Mouse (Mus musculus) erythroblast, embryonic 14.5 days (primary cell): Measurements from ENCODE around the gene Gabrr1. TPM values are rescaled to one million over a fixed set of nuclear protein-coding genes. Genes with fewer than 3 reads are reported as not detected.

Experiments
- H3K27me3 ChIP-seq: 2 replicates; pipeline ENCODE4 v1.6.1; 2012; ENCODE audit warnings: inconsistent platforms; ENCODE audit not compliant: control insufficient read depth
- H3K36me3 ChIP-seq: 2 replicates; pipeline ENCODE4 v1.6.1; 2012; ENCODE audit warnings: mild to moderate bottlenecking, inconsistent platforms; ENCODE audit not compliant: control insufficient read depth
- H3K4me1 ChIP-seq: 2 replicates; pipeline ENCODE4 v1.6.1; 2012; ENCODE audit warnings: inconsistent platforms; ENCODE audit not compliant: control insufficient read depth
- H3K4me3 ChIP-seq: replicated peaks from 2 replicates; pipeline ENCODE3; 2012; ENCODE audit warnings: moderate library complexity, mild to moderate bottlenecking, inconsistent platforms
- H3K9me3 ChIP-seq: 2 replicates; pipeline ENCODE4 v1.6.1; 2012; ENCODE audit warnings: low read length, inconsistent platforms, mixed read lengths; ENCODE audit not compliant: control insufficient read depth
- GATA1 ChIP-seq: IDR thresholded peaks from 2 replicates; pipeline ENCODE4 v1.6.1; 2012; ENCODE audit warnings: low read length, inconsistent platforms, mixed read lengths
- TAL1 ChIP-seq: IDR thresholded peaks from 3 replicates; pipeline ENCODE4 v1.6.1; 2012; ENCODE audit warnings: low read length, inconsistent platforms, mixed read lengths
- polyA plus RNA-seq: library from polyadenylated mRNA; stranded (reverse); fragments of >175 nt; gene quantifications from 2 replicates; pipeline ENCODE4 v1.2.3, GENCODE M21; 2012

Gabrr1 gene
- polyA plus RNA-seq, 1 experiment = 0.01 TPM

DNA sequence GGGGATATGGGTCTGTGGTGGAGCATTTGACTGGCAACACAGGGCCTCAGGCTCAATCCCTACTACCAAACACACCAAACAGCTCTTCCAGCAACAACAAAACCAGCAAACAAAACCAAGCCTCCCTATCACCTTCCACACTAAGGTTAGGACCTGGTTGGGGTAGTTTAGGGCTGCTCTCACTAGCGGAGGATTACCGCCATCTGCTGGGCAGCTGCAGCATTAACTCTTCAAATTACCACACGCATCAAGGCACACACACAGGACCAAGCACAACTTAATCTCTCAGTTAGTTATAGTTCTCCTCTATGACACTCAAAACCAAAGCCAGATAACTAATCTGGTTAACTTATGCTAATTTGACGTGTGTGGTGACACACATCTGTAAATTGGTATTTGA lies 72.4 kb downstream of the Gabrr1 start:
- peaks cover 5% of the 10 kb centered on the region; the same call in 1 of the 2 replicates for H3K4me1 ChIP-seq
- H3K9me3 ChIP-seq = no peaks in the 10 kb centered on the region
- TF ChIP-seq GATA1 (no peak), TAL1 (no peak)
- H3K4me3 ChIP-seq = no peak overlapping the region
- H3K36me3 ChIP-seq = no peaks in the 10 kb centered on the region
- peaks cover 18% of the 10 kb centered on the region for H3K27me3 ChIP-seq

DNA sequence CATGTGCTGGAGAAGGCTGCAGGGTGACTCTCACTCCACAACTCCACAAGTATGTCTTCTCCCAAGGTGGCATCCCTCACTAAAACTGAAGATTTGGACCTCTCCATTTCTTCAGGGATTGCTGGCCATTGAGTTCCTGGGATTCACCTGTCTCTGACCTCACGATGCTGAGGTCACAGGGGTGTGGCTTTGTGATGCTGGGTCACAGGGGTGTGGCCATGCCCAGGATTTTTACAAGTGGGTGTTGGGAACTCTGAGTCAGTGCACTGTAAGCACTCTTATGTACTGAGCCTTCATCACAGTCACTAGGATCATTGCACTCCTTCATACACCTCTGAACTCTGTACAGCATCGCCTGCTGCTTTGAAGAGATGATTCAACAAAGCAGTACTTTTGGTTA lies 75.2 kb downstream of the Gabrr1 start:
- H3K27me3 ChIP-seq = peaks cover 26% of the 10 kb centered on the region
- H3K4me3 ChIP-seq = no peak overlapping the region
- H3K9me3 ChIP-seq = no peaks in the 10 kb centered on the region
- peaks cover 5% of the 10 kb centered on the region; the same call in 1 of the 2 replicates for H3K4me1 ChIP-seq
- no peaks in the 10 kb centered on the region for H3K36me3 ChIP-seq
- TF ChIP-seq GATA1 (no peak), TAL1 (no peak)

DNA sequence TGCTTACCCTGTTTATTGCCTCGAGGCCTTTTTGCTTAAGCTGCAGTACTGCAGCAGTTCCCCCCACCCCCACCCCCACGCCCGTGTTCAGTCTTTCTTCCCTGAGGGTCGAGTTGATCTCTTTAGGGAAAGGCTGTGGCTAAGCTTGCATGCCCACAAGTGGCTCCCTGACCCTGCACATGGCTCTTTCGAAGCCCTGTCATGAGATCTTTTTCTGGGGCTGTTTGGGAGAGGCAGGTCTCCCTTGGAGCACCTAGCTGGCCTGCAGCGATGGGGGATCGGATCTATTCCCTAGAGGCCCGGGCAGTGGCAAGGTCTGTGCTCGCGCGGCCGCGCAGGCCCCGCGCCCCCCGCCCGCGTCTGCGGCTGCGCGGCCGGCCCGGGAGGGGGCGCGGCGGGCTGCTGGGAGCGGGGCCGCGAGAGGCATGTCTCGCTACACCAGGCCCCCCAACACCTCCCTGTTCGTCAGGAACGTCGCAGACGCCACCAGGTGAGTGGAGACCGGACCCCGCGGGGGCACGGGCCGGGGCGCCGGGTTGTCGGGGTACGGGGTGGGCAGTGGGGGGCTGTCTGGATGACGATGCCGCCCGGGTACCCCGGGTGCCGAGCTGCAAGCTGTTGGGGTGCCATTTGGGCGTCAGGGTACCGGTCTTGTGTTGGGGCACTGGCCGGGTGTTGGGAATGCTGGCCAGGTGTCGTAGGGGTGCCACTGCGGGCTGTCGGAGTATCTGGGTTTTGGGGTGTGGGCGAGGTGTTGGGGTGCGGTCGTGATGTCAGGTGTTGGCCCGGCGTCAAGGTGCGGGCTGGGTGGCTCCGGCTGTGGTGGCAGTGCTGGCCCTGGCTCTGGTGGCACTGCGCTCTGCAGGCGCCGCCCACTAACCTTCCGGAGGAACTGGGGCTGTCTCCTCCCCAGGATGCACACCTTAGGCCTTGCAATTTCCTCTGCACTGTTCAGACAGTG lies 76.8 kb downstream of the Gabrr1 start, which contains the start of gene Srsf12:
Gene Srsf12 (plus strand): TSS at position 111 of the 961 bp plus-strand sequence.
- Histone ChIP-seq H3K4me1 (peaks cover 5% of the 10 kb centered on the region; the same call in 1 of the 2 replicates), H3K4me3 (peak within 1 kb of the TSS; percentile 30), H3K27me3 (peaks cover 26% of the 10 kb centered on the region), H3K9me3 (0 out of 2 replicates have a peak, but pooled peaks cover 2% of the 10 kb centered on the region), H3K36me3 (no peaks in the 10 kb centered on the region)
- TF ChIP-seq GATA1 = no peak
- TF ChIP-seq TAL1 = no peak

Other genes with a start within 250 kb of the Gabrr1 start
- gene Ankrd6, start 181.7 kb upstream of the Gabrr1 start, polyA plus RNA-seq = 0.01 and 0.03 TPM in 2 replicates
- 0.10 and 0.34 TPM in 2 replicates for gene Rragd, start 149.5 kb upstream of the Gabrr1 start, polyA plus RNA-seq
- 4.8 and 5.6 TPM in 2 replicates for gene Ube2j1, start 101.1 kb upstream of the Gabrr1 start, polyA plus RNA-seq
- not detected in 2 replicates for gene Gabrr2, start 69.5 kb upstream of the Gabrr1 start, polyA plus RNA-seq
- not detected in 2 replicates for gene Pm20d2, start 57.2 kb downstream of the Gabrr1 start, polyA plus RNA-seq
- gene Srsf12, start 76.5 kb downstream of the Gabrr1 start, polyA plus RNA-seq = not detected in 2 replicates
- gene Pnrc1, start 157.6 kb downstream of the Gabrr1 start, polyA plus RNA-seq = 68.6 and 79.6 TPM in 2 replicates
- 0.61 and 0.71 TPM in 2 replicates for gene Rngtt, start 177.8 kb downstream of the Gabrr1 start, polyA plus RNA-seq